Mouse (Mus musculus): ENCODE data around the gene Nlrp3. TPM values are rescaled to one million over a fixed set of nuclear protein-coding genes. Genes with fewer than 3 reads are reported as not detected.
A peak's percentile ranks its signal among the peaks of the same experiment; 100 is the strongest.

Gene Nlrp3
- total and polyA plus RNA-seq, 2 experiments from 2014 or later = 0.10 to 0.14 TPM

- ATAC-seq (peak; percentile 45; the same call in 1 of the 2 replicates), DNase-seq (peak; percentile 49)
- no peaks in the 10 kb centered on the region for H3K27me3 ChIP-seq (ENCODE audit: insufficient read depth, low read length)
- 51% methylated on average over 4 of the region's 4 CpGs for WGBS
- no peak overlapping the region for H3K4me2 ChIP-seq (ENCODE audit: low read depth)
- no peaks in the 10 kb centered on the region for H3K4me1 ChIP-seq (ENCODE audit: insufficient read depth)
- H3K9me3 ChIP-seq (ENCODE audit: low read length) = no peaks in the 10 kb centered on the region
- no peak overlapping the region for H3K9ac ChIP-seq
- H3K4me3 ChIP-seq (ENCODE audit: low read depth, low read length) = no peak overlapping the region
- peak; percentile 68 for TF ChIP-seq CTCF (IDR thresholded peaks at IDR 0.05; ENCODE audit: low read depth)
- H3K36me3 ChIP-seq (ENCODE audit: insufficient read depth) = no peaks in the 10 kb centered on the region
- H3K27ac ChIP-seq (ENCODE audit: low read depth, low read length) = no peak overlapping the region
These were observed 72.8 kb downstream of the Nlrp3 start for GRCm38 (mm10) chr11:59614120-59614519.

Other genes starting within 250 kb of the Nlrp3 start
- 1.9 and 5.6 TPM in 2 replicates for gene Wnt9a, start 234.6 kb upstream of the Nlrp3 start, total RNA-seq (2014; rRNA removed)
- gene Wnt9a, start 234.6 kb upstream of the Nlrp3 start, polyA plus RNA-seq (2015; fragmentation: Nextera tagmentation; extraction: Ambion mirVana) = 2.1 and 2.6 TPM in 2 replicates
- not detected in 2 replicates for gene Prss38, start 165.9 kb upstream of the Nlrp3 start, total RNA-seq (2014; rRNA removed)
- 0.12 TPM in 1 of 2 replicates, not detected in the other for gene Prss38, start 165.9 kb upstream of the Nlrp3 start, polyA plus RNA-seq (2015; fragmentation: Nextera tagmentation; extraction: Ambion mirVana)
- 26.5 and 27.7 TPM in 2 replicates for gene Jmjd4, start 91.5 kb upstream of the Nlrp3 start, total RNA-seq (2014; rRNA removed)
- gene Jmjd4, start 91.5 kb upstream of the Nlrp3 start, polyA plus RNA-seq (2015; fragmentation: Nextera tagmentation; extraction: Ambion mirVana) = 14.2 and 17.0 TPM in 2 replicates
- gene Snap47, start 90.4 kb upstream of the Nlrp3 start, total RNA-seq (2014; rRNA removed) = 369 and 373 TPM in 2 replicates
- gene Snap47, start 90.4 kb upstream of the Nlrp3 start, polyA plus RNA-seq (2015; fragmentation: Nextera tagmentation; extraction: Ambion mirVana) = 488 and 507 TPM in 2 replicates
- gene Zfp867, start 69.1 kb upstream of the Nlrp3 start, total RNA-seq (2014; rRNA removed) = 14.1 and 14.2 TPM in 2 replicates
- 5.6 and 7.5 TPM in 2 replicates for gene Zfp867, start 69.1 kb upstream of the Nlrp3 start, polyA plus RNA-seq (2015; fragmentation: Nextera tagmentation; extraction: Ambion mirVana)
- gene Zkscan17, start 14.8 kb upstream of the Nlrp3 start, total RNA-seq (2014; rRNA removed) = 15.9 and 21.4 TPM in 2 replicates
- 12.2 and 13.9 TPM in 2 replicates for gene Zkscan17, start 14.8 kb upstream of the Nlrp3 start, polyA plus RNA-seq (2015; fragmentation: Nextera tagmentation; extraction: Ambion mirVana)
- gene Olfr222, start 34.7 kb downstream of the Nlrp3 start, total RNA-seq (2014; rRNA removed) = not detected in 2 replicates
- not detected in 2 replicates for gene Olfr222, start 34.7 kb downstream of the Nlrp3 start, polyA plus RNA-seq (2015; fragmentation: Nextera tagmentation; extraction: Ambion mirVana)
- gene Olfr223, start 51.7 kb downstream of the Nlrp3 start, total RNA-seq (2014; rRNA removed) = not detected in 2 replicates
- not detected in 2 replicates for gene Olfr223, start 51.7 kb downstream of the Nlrp3 start, polyA plus RNA-seq (2015; fragmentation: Nextera tagmentation; extraction: Ambion mirVana)
- gene Mprip, start 119.7 kb downstream of the Nlrp3 start, total RNA-seq (2014; rRNA removed) = 191 and 205 TPM in 2 replicates
- 62.0 and 62.2 TPM in 2 replicates for gene Mprip, start 119.7 kb downstream of the Nlrp3 start, polyA plus RNA-seq (2015; fragmentation: Nextera tagmentation; extraction: Ambion mirVana)
- 0.92 and 6.0 TPM in 2 replicates for gene Pld6, start 246.1 kb downstream of the Nlrp3 start, total RNA-seq (2014; rRNA removed)
- 6.8 and 12.1 TPM in 2 replicates for gene Pld6, start 246.1 kb downstream of the Nlrp3 start, polyA plus RNA-seq (2015; fragmentation: Nextera tagmentation; extraction: Ambion mirVana)